Mouse (Mus musculus) thymus, adult 2 months (tissue): ENCODE measurements around the gene Ermard. TPM values are rescaled to one million over a fixed set of nuclear protein-coding genes. Genes with fewer than 3 reads are reported as not detected.

Experiments used
- DNase-seq: peaks from one replicate; pipeline ENCODE4 v3.0.0; 2021
- H3K27ac ChIP-seq: fragments of 200-500 bp; 2 replicates; pipeline ENCODE4 v1.5.1; 2012; ENCODE audit warnings: low read length, control low read depth; ENCODE audit not compliant: control insufficient read depth, insufficient read depth
- H3K27me3 ChIP-seq: fragments of 200-500 bp; 2 replicates; pipeline ENCODE4 v1.6.1; 2012; ENCODE audit warnings: mild to moderate bottlenecking, low read length, moderate library complexity, mixed read lengths; ENCODE audit not compliant: control insufficient read depth, insufficient read depth
- H3K36me3 ChIP-seq: fragments of 200-500 bp; 2 replicates; pipeline ENCODE4 v1.6.1; 2012; ENCODE audit warnings: mild to moderate bottlenecking, low read length, moderate library complexity; ENCODE audit not compliant: control insufficient read depth, insufficient read depth
- H3K4me1 ChIP-seq: fragments of 200-500 bp; replicated peaks from 2 replicates; pipeline ENCODE4 v1.6.1; 2012; ENCODE audit warnings: low read length; ENCODE audit not compliant: control insufficient read depth, insufficient read depth
- H3K4me3 ChIP-seq: fragments of 200-500 bp; 2 replicates; pipeline ENCODE4 v1.5.1; 2012; ENCODE audit warnings: mild to moderate bottlenecking, low read length, control low read depth, moderate library complexity; ENCODE audit not compliant: control insufficient read depth, insufficient read depth
- CTCF ChIP-seq: fragments of 200-500 bp; IDR thresholded peaks from 2 replicates; pipeline ENCODE4 v1.5.1; 2012; ENCODE audit warnings: mild to moderate bottlenecking, control low read depth, low read length, moderate library complexity, borderline replicate concordance; ENCODE audit not compliant: control insufficient read depth, poor library complexity, insufficient read depth; ENCODE audit errors: extremely low read depth
- POLR2A ChIP-seq: fragments of 200-500 bp; IDR thresholded peaks from 2 replicates; pipeline ENCODE4 v1.6.1; 2012; ENCODE audit warnings: mild to moderate bottlenecking, low read length, control low read depth, moderate library complexity; ENCODE audit not compliant: control insufficient read depth, poor library complexity, insufficient read depth; ENCODE audit errors: extremely low read depth
- WGBS: fragments of 180-500 bp; shearing (Covaris S2); methylation state at CpG from one replicate; pipeline ENCODE4 v1.1.7; 2018; 5-methylcytosine and 5-hydroxymethylcytosine counted together
- polyA plus RNA-seq: library from polyadenylated mRNA; depleted of rRNA; stranded (reverse); fragments of >200 nt; gene quantifications from 2 replicates; pipeline ENCODE4 v1.2.3, GENCODE M21; 2012

The Ermard gene
- polyA plus RNA-seq, 1 experiment = 69.0 TPM

DNA sequence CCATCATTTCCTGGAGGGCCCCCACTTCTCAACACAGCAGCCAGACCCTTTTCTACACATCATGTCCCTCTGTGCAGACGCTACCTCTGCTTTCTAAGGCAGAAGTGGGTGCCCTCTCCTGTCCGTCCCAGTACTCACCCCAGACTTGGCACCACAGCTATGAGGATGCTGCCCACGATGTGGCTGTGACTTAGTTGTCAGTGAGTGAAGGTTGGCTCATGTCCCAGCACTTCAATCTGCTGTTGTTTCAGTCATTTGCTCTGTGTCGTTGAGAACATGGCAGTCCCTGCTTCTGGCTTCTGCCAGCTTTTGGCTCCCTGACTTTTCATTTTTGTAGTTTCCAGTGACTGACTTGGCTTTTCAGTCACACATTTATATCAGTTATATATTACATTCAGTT lies 14.9 kb downstream of the Ermard start:
- WGBS = 89% methylated on average over 4 of the region's 4 CpGs
- peaks cover 27% of the 10 kb centered on the region; the same call in 1 of the 2 replicates for H3K36me3 ChIP-seq

DNA sequence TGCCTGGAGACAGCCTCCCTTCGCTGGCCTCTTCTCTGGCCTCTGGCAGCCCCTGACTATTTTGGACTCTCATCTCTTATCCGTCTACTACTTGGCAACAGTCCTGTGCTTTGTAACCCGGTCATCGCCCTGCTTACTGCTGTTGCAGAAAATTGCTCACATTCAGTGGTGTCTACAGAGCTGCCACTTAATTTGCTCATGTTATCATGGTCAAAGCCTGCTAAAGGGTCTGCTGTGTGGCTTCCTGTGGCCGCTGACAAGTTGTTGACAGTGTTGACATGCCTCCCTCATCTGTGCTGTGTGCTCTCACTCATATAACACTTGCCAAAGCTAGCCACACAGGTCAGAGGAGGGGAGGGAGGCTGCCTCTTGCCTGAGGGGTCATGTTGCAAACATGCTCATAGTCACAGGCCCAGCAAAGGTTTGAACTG lies 17.2 kb downstream of the Ermard start:
- no peak for DNase-seq
- WGBS = 96% methylated on average over 5 of the region's 5 CpGs
- H3K4me3 ChIP-seq = no peak overlapping the region
- TF ChIP-seq CTCF = no peak
- no peak for TF ChIP-seq POLR2A
- peaks cover 27% of the 10 kb centered on the region; the same call in 1 of the 2 replicates for H3K36me3 ChIP-seq
- no peaks in the 10 kb centered on the region for H3K27me3 ChIP-seq
- H3K4me1 ChIP-seq = no peaks in the 10 kb centered on the region
- H3K27ac ChIP-seq = no peak overlapping the region

More for the DNA sequence above, 14.9 kb downstream of the Ermard start:
- no peak for DNase-seq
- no peaks in the 10 kb centered on the region for H3K27me3 ChIP-seq
- H3K27ac ChIP-seq = no peak overlapping the region
- H3K4me3 ChIP-seq = no peak overlapping the region
- TF ChIP-seq POLR2A = no peak
- TF ChIP-seq CTCF = no peak
- no peaks in the 10 kb centered on the region for H3K4me1 ChIP-seq

DNA sequence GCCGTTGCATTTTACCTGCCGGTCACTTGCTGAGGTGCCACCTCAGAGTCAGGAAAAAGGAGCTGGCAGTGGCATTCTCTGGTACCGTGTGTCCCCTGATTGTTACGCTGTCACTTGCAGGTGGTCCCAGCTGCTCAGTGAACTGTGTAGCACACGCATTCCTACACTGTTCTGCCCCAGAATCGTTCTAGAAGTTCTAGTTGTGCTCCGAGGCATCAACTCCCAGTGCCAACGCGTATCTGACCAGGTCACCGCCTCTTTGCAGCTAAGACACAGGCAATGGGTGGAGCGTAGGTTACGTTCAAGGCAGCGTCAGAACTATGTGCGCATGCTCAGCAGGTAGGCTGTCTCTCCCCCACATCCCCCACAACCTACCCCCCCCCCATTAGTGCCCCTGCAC lies 18.6 kb downstream of the Ermard start:
- WGBS = 98% methylated on average over 14 of the region's 14 CpGs
- no peak overlapping the region for H3K4me3 ChIP-seq
- no peaks in the 10 kb centered on the region for H3K4me1 ChIP-seq
- peaks cover 27% of the 10 kb centered on the region; the same call in 1 of the 2 replicates for H3K36me3 ChIP-seq
- no peak for DNase-seq
- no peak for TF ChIP-seq POLR2A
- TF ChIP-seq CTCF = no peak
- H3K27me3 ChIP-seq = no peaks in the 10 kb centered on the region
- no peak overlapping the region for H3K27ac ChIP-seq

DNA sequence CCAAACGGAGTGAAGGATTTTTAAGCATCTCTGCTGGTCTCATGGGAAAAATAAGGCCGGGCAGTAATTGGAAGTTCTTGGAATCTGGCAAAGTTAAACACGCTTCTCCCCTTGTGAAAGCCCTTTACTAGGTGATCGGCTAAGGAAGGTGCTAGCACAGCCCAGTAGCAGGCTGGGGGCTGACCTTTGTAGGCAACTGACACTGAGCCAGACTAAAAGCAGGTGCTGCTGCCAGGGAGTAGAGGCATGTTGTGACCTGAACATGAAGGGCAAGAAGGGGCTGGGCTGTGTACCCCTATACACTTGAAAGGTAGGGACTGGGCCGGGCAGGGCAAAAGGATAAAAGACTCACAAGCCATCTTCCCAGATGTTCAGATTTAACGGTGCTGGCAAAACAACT lies 19.3 kb downstream of the Ermard start:
- no peaks in the 10 kb centered on the region for H3K27me3 ChIP-seq
- H3K27ac ChIP-seq = no peak overlapping the region
- no peak for DNase-seq
- H3K4me1 ChIP-seq = no peaks in the 10 kb centered on the region
- no peak overlapping the region for H3K4me3 ChIP-seq
- peaks cover 27% of the 10 kb centered on the region; the same call in 1 of the 2 replicates for H3K36me3 ChIP-seq
- WGBS = 90% methylated on average over 6 of the region's 6 CpGs
- TF ChIP-seq POLR2A (no peak), CTCF (no peak)

DNA sequence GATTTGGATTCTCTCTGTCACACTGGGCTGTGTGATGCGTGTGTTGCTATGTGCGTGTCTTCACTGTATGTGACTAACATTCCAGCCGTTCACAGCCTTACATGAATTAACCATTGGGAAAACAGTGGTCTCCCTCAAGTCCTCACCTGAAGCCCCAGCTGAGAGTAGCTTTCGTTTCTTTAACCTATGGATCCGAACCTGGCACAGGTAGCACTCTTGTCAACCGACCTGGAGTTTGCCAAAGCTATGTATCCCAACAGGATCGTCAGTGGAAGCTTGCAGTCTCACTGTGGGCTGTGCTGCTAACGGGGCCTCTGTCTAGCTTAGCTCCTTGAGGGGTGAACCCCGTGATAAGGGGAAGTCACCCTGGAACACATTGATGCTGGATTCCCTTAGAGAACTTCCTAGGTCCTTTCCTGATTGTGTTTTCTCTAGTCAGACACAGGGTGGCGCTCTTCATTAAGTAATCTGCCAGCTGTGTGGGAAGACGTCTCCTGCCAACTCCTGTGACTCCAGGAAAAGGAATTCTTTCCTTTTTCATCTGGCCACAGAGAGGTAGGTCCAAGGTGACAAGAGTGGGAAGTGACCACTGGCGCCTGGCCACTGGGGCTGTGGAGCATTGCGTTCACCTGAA lies 24.5 kb downstream of the Ermard start:
- WGBS = 57% methylated on average over 13 of the region's 13 CpGs
- H3K4me3 ChIP-seq = no peak overlapping the region
- H3K36me3 ChIP-seq = 0 out of 2 replicates have a peak, but pooled peaks cover under 1% of the 10 kb centered on the region
- no peak for DNase-seq
- no peak overlapping the region for H3K27ac ChIP-seq
- no peaks in the 10 kb centered on the region for H3K4me1 ChIP-seq
- H3K27me3 ChIP-seq = no peaks in the 10 kb centered on the region
- TF ChIP-seq POLR2A = no peak
- no peak for TF ChIP-seq CTCF

DNA sequence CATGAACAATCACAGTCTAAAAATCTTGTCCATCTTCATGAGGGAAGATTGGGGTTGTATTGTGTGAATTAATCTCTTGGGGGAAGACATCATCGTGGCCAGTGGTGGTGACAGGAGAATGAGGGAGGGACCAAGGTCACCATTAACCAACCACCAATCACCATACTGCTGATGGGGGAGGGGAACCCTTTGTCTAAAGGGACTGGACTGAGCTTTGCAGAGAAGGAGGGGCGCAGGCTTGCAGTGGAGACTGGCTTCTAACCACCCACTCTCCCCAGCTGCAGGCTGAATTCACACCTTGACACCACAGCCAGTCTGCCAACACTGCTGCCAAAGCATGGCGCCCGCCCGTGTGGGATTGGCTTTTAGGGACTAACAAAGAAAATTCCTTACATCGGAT lies 25.1 kb downstream of the Ermard start:
- Histone ChIP-seq H3K27ac (no peak overlapping the region), H3K27me3 (no peaks in the 10 kb centered on the region), H3K36me3 (no peaks in the 10 kb centered on the region), H3K4me1 (no peaks in the 10 kb centered on the region), H3K4me3 (no peak overlapping the region)
- no peak for DNase-seq
- 76% methylated on average over 6 of the region's 6 CpGs for WGBS
- no peak for TF ChIP-seq POLR2A
- TF ChIP-seq CTCF = no peak
